Mouse (Mus musculus): ENCODE results near the gene Neu3. TPM values are rescaled to one million over a fixed set of nuclear protein-coding genes. Genes with fewer than 3 reads are reported as not detected.

The Neu3 gene
- polyA plus RNA-seq (2012; rRNA removed) = 4.2 and 4.3 TPM in 2 replicates

DNA sequence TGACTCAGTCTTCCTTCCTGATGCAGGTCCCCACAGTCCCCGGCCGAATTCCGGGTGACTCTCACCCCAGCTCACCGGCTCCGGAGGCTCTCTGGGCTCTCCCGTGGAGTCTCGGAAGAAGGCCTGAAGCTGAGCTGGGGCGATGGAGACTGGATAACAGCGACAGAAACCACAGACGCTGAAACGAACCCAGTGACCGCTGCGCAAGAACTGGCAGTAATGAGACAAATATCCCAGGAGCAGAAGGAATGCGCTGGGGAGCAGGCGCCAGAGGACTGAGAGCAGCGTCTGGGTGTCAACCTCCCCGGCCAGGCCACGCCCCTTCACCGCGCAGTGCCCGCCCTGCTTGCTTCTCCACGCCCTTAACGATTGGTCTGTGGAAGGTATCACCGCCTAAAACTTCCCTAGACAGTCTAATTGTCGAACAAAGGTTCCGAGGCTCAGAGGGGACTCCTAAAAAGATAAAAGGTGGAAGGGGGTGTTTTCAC lies at the start of gene Neu3:
TSS of gene Neu3 (minus strand) at position 335 of the 488 bp plus-strand sequence.
- DNase-seq (ENCODE audit: low read depth) = peak; percentile 36

DNA sequence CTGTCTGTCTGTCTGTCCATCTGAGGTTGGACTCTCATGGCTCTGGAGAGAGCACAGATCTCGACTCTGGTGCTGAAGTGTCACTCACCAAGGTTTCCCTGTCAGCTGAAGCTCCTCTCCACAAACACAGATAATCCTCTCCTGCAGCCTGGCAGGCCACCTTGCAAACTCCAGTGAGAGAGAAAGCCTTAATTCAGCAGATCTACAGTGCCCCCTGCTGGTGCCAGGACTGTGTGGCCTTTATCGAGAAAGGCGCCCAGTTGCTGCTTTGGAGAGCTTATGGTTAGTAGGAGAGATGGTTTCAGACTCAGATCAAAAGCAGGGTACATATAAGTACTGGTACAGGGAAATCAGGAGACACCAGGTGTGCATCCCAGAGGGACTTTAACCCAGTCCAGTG lies 48.1 kb upstream of the Neu3 start:
- no peak for DNase-seq (ENCODE audit: low read depth)

DNA sequence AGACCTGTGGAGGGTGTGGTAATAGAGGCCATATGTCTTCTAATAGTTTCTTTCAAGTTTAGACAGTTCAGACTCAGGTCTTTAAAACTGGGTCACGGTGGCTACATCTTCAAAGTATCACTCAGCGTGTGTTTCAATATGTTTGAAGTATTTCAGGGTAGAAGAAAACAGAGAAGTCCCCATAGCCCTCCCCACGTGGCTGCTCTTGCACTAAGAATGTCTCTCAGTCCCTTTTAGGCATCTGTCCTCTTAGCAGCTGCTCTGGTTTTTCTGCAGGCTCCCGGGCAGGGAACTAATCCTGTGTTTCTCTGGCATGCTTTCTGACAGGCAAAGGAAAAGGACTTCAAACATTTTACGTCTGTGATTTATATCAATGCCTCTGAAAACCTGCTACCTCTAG lies 47.7 kb upstream of the Neu3 start:
- no peak for DNase-seq (ENCODE audit: low read depth)

DNA sequence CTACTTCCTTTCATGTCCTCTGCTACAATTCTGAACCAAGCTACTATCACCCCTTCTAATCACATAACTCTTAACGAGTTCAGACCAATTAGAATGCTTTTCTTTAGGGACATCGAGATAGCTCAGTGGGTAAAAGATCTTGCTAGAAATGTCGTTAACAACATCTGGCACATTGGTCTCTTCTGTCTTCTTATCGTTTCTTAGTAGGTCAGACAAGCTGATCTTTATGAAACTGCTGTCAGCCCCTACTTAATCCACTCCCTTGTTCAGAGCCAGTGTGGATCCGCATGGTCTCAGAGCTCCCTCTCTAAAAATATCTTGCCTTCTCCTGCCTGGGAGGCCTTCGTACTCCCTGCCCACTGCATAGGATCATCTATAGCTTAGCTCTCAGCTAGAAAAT lies 45.7 kb upstream of the Neu3 start:
- DNase-seq (ENCODE audit: low read depth) = no peak

DNA sequence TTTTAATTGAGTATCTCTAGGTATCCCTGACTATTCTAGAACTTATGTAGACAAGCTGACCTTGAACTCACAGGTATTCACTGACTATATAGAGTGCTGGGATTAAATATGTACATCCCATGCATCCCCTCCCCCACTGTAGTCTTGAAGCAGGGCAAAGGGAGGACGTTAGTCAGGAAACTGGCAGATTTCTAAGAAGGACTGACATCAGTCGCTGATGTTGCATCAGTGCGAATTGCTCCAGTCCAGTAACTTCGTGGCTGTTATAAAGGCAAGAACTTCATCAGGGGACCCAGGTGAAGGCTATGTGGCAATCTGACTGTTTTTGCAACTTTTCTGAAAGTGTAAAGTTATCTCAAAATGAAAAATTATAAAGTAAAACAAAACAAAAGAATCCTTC lies 41.1 kb upstream of the Neu3 start:
- no peak for DNase-seq (ENCODE audit: low read depth)

DNA sequence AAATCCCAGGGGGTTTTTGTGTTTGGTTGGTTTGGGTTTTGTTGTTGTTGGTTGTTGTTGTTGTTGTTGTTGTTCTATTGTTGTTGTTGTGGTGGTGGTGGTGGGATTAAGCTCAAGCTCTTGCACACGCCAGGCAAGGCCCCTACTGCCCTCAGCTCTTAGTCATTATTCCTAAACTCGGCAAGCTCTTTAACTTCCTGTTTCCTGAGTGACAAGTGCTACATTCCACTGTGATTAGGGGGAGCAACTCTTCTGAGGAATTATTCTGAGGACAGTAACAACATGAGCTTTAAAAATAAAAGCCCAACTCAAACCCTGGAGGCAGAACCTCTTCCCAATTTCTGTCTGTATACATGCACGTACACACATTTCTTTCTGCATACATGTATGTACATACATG lies 37.0 kb upstream of the Neu3 start:
- DNase-seq (ENCODE audit: low read depth) = no peak

DNA sequence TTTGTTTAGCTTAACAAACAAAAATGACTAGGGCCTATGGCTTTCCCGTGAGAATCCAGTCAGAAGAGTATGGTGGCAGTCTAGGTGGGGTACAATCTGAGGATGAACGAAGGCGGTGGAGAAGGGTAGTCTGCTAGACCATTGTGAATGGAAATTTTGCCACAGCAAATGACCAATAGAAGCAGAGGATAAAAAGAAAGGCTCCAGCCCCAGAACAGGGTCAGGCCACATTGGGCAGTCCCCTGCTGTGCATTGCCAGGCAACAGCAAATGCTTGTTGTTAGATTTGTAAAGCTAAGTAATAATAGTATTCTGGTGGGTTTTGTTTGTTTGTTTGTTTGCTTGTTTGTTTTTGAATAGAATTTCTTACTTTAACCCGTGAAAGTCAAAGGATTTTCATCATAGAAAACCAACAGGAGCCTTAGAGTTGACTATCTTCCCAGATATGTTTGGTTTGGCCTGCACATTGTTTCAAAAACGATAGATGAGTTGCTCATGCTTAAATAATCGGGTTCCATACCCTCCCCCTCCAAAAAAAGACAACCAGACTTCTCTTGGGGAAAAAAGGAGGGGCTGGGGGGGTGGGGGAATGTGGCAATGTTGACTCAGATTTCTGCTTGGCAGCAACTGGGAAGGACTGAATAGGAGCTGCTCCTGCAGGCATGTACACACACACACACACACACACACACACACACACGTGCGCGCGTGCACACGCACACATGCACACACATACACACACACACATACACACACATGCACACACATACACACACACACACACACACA lies 36.2 kb upstream of the Neu3 start:
- DNase-seq (ENCODE audit: low read depth) = no peak

DNA sequence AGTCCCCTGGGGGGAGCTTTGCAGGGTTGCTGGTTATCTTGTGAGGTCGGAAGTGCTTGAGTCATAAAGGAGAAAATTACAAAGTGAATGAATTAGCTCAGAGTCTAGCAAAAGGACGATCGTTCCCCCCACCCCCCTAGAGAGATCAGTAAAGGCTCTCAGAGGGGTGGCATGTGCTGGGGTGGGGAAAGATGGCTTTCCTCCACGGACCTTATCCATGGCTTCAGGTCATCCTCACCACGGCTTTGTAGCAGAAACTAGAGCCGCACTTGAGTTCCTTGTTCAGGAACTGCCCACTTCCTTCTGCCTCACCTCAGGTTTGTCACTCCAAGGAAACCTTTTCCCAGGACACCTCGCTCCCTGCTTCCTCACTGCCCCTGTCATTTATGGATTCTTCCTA lies 35.1 kb upstream of the Neu3 start, which contains the start of gene Spcs2:
TSS of gene Spcs2 (minus strand) at position 101 of the 400 bp plus-strand sequence.
- no peak for DNase-seq (ENCODE audit: low read depth)

DNA sequence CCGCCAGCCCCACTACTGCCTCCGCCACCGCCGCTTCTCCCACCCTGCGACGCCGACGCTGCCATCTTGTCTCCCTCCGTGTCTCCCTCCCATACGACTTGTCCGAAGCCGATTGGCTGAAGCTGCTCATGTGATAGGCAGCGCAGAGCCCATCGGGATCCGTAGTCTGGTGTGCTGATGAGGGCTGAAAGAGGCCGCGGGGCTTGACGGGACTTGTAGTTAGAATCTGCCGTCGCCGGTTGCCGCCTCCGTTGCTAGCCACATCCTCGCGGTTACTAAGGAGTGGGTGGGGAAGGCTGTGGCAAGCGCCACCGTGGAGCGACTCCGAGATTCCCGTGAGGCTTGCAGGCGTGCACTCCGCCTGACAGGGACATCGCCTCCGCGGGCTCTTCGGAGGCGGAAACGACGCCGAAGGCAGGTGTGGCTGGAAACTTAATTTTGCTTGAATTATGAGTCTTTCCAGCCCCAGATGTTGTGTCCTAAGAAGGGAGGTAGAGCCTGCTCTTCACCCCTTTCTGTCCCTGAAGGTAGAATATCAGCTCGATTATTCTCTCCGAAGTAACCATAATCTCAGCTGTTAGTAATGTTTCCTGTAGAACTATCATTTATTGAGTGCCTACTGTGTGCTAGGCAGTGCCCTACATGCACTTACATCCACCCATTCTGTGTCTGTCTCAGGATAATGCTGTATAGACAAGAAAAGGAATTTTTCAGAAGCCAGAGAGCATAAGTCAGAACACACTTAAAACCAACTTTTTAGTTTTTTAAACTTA lies 30.8 kb upstream of the Neu3 start, which contains the start of gene Xrra1:
TSS of gene Xrra1 (plus strand) at position 304 of the 773 bp plus-strand sequence.
- peak; percentile 84 for DNase-seq (ENCODE audit: low read depth)

DNA sequence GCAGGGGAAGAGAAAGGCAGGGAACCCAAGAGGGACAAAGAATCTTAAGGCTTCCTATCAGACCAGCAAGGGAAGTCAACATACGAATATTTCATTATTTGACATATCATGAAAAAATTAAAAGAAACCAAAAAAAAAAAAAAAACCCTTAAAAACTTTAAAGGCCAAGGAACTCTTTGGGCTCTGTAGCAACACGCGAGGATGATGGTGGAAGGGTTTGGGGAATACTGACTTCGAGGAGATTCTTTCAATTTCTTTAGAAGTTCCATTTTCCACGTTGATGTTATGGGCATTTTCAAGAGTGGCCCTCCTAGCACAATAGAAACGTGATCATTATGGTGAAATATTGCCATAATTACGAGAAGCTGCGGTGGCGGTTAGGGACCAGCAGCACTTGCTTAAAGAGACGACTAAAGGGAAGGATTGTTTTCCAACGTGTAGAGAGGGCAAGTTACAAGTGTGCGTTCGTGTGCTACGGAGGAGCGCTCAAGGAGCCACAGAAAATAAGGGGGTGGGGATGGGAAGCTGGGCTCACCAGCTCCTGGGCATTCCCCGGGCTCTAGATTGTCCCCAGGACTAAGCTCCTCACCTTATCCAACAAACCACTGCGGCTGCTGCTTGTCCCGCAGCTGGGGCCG lies 30.1 kb upstream of the Neu3 start:
- no peak for DNase-seq (ENCODE audit: low read depth)

DNA sequence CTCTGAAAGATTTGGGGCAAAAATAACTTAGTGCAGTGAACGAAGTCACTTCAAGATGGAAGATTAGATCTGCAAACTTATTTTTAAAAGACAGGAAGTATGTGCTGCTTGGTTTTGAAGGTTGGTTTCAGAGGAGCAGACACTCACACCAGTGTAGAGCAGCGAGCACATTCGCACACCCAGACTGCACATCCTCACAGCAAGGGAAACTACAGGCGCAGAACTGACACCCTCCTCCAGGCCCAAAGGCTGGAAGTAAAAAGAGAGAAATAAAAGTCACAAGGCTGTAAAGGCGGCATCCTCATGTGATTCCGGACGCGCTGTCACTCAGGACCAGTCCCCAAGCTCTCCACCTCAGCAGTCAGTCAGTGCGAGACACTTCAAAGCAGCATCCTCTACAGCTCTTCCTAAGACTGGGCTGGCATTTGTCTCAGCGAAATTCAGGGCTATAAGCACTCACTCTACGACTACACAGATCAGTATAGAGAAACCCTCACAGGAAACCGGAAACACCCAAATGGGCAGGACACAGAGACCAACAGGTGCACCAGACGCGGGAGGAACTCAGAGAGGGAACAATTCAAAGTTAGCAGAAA lies 28.1 kb upstream of the Neu3 start:
- no peak for DNase-seq (ENCODE audit: low read depth)

DNA sequence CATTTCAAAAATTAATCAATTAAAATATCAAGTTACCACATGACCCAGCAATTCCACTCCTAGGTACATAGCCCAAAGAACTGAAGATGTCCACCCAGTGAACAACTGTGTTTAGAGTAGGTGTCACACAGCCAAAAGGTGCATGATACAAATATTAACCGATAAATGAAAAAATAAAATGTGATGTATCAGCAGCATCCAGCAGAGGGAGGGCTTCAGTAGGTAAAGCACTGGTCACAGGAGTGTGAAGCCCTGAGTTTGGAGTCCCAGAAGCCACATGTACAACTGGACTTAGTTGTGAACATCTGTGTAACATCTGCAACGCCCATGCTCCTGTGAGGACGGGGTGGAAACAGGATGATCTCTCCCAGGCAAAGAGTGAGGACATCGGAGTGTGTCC lies 26.1 kb upstream of the Neu3 start:
- no peak for DNase-seq (ENCODE audit: low read depth)

DNA sequence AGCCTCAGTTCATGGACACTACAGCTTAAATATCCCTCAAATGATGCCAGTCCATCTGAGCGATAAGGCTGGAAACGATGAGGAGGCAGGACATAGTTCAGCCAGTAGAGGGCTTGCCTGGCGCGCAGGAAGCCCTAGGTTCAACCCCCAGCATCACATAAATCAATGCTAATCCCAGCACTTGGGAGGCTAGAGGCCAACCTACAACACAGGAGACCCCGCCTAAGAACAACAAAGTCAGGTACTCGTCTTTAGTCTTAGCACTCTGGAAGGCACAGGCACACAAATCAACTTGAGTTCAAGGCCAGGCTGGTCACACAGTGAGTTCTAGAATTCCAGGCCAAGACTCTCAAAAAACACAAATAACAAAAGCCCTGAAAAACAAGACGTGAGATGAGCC lies 25.1 kb upstream of the Neu3 start:
- DNase-seq (ENCODE audit: low read depth) = no peak

DNA sequence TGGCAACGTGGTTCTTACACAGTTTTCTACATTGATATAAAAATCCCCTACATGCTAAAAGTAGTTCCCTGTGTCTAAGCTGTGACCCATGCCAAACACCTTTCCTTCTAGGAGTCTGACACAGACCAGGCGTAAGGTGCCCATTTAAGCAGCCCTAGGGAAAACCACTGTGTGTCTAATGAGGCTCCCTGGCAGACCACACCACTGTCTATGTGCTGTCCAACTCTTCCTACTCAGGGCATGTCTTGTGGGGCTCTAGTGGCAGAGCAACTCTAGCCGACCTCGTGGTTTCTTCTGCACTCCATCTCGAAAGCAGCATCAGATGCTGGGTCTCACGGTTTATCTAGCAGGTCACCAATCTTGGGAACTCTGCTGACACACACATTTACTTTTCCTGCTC lies 23.4 kb upstream of the Neu3 start:
- DNase-seq (ENCODE audit: low read depth) = no peak

DNA sequence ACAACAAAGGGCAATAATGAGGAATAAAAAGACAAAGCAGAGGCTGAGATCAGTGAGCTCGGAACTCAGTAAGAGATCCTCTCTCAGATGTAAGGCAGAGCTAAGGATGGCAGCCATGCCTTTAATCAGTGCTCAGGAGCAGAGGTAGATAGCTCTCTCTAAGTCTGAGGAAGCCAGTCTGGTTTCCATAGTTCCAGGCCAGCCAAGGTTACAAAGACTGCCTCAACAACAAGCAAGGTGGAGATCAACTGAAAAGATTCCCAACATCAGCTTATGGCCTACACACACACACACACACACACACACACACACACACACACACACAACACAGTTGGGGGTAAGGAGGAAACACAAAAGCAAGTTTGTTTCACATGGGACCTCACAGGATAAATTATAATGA lies 22.9 kb upstream of the Neu3 start:
- no peak for DNase-seq (ENCODE audit: low read depth)

DNA sequence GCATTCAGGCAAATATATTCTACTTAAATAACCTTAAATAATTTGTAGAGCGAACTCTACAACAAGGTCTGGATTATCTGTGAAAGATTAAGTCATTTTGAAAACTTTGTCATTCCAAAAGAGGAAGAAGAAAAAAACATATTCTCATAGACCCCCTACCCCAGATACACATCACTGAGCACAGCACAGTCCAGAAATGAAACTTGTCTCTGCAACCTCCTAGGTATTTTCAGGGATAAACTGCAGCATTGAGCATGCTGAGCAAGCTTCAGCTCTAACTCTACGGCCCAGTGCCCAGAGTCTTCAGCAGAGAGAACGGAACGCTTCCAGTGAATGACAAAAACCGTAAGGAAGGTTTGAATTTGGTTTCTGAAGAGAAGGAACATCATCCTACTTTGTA lies 22.3 kb upstream of the Neu3 start:
- no peak for DNase-seq (ENCODE audit: low read depth)

DNA sequence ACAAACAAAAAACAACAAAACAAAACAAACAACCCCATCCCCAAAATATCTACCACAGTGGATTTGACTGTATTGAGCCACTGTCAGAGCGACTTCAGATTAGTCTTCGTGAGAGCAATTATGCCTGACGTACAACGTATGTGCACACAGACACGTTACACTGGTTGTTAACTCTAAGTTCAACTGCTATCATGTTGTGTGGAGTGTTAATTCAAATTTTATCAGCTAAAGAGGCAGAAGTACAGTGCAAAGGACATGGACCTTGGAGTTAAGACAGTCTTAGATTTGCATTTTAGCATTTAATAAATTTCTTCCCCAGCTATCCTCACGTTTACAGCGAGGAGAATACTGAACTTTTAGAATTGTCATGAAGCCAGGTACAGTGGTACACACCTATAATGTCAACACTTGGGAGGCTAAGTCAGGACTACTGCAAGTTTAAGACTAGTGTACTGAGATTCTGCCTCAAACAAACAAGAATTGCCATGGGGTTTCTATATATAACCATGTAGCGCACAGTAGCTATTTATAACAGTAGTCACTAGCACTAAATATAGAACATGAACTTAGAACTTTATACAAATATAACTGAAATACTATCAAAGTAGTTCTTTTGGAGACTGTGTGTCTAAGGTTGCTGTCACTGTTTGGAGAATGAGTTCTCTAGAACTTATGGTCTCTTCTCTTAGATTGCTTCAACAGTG lies 17.5 kb upstream of the Neu3 start:
- DNase-seq (ENCODE audit: low read depth) = no peak

DNA sequence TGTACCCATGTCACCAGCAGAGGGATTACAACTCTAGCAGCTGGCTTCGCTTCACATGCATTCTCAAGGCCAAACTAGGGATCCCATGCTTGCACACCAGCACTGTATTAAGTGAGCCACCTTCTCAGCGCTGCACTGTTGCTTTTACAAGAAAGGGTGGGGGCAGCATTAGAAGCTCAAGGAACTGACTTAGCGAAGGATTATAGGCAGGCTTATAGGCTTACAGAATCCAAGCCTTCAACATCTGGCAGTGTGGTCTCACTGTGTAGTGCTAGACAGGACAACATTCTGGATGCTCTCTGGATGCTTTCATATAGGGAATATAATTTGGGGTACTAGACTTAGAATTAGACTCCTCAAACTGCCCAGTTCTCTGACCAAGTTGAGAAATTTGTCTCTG lies 10.0 kb upstream of the Neu3 start:
- DNase-seq (ENCODE audit: low read depth) = no peak

DNA sequence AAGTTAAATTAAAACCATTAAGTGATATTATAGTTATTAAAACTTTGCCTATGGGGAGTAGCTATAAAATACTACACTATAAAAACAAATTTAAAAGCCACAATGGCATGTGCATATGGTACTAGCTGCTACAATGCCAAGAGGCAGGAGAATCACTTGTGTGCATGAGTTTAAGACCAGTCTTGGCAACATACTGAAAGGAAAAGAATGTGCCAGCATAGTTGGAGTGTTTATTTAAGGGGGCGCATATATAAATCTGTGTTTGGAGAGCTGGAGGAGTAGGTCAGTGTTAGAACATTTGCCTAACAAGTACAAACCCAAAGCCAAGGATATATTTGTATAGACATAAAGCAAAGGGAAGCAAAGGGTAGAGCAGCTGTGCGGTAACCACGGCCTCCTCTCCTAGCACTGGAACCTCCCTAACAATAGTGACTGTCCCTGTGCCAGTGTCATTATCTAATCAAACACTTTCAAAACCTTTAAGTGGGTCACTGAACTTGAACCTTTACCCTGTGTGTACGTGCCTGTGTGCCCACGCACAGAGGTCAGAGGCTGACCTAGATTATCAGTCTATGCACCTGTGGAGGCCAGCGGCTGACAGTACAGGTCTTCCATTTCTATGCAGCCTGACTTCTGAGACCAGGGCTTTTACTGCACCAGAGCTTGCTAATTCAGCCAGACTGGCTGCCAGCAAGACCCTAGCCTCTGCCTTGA lies 9.3 kb upstream of the Neu3 start:
- no peak for DNase-seq (ENCODE audit: low read depth)

DNA sequence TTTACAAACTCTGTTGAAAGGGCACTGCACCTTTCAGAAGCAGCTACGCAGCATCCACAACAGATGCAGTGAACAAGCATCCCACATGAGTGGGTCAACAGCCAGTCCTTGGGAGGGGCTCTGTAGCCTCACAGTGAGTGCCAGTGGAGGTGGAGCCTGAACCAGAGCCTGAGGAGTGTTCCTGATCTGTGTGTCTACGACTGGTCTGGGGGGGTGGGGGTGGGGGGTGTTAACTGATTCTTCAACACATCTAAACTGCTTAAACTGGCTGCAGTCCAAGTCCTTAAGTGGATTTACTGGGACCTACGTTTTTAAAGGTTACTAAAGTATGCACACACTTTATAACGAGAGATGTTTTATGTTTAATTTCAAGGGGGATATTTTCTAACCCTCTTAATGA lies 8.6 kb upstream of the Neu3 start:
- no peak for DNase-seq (ENCODE audit: low read depth)

Data from gonadal fat pad, adult 2 months (tissue).